Mouse (Mus musculus) right cerebral cortex, postnatal 36 days (tissue): ENCODE data around the gene Tbc1d16.
"Not testable (repeated sequence)": the region's sequence is repeated elsewhere in the genome, so short reads cannot be mapped to it uniquely, and the experiment has no call there.

Source experiments
- DNase-seq, 2 experiments: peaks; one replicate each; pipeline ENCODE4 v3.0.0; 2022; ENCODE audit warnings: low spot score in 2 of 2, mixed read lengths in 1 of 2

The Tbc1d16 gene

DNA sequence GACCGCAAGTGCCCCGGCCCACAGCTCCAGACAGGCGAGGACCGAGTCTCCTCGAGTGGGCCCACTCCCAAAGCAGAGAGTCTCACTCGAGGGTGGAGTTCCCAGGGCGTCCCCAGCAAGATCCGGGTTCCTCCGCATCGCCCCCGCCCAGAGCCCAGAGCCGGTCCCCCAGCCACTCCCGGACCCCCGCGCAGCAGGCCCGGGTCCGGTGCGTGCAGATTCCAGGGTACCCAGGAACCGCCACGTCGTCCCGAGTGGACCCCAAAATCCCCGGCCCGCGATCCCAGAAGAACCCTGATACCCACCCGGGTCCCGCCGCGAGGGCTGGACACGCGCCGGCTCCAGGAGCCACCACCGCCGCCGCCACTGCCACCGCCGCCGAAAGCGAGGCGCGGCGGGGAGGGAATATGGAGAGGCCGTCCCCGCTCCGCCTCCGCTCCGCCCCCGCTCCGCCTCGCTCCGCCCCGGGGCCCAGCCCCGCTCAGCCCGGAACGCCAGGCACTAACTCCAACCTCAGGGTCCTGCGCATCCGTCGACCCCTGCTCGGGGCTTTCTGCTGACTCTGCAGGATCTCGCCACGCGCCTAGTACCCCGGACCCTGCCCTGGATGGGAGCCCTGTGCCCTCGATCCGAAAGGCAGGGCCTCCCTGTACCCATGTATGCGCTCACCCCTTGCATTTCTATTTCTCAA, at the start of gene Tbc1d16, which contains the start of gene Ccdc40:
Gene Tbc1d16, minus strand, starts transcription at position 409 of the 691 bp plus-strand sequence.
Gene Ccdc40, plus strand, starts transcription at position 482 of the 691 bp plus-strand sequence.
- DNase-seq: no peak

DNA sequence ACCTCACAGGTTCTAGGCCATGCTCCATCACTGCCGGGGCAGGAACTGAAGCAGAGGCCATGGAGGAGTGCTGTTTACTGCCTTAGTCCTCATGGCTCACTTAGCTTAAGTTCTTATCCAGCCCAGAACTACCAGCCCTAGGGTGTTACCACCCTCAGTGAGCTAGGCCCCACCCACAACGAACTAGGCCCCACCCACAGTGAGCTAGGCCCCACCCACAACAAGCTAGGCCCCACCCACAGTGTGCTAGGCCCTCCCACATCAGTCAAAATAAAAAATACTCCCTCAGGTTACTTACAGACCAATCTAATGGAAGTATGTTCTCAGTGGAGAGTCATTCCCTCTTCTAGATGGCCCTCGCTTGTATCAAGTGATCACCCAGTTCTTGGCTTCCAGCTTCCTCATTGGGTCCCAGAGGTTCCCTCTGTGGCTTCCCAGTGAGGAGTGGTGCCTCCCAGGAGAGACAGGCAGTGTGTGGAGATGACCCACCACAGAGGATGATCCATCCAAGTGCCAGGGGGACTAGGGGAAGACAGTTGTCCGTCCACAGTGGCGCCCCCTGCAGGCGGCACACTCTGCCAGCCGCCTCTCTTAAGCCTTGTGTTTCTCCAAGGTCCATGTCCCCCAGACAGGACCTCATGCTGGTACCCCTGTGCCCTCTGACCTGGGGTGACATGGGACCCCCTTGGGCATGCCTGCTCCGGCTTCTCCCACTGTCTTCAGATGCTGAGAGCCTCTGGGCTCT, 45.1 kb upstream of the Tbc1d16 start:
- DNase-seq: no peak

- DNase-seq: not testable (repeated sequence)
These were observed 44.2 kb upstream of the Tbc1d16 start for GRCm38 (mm10) chr11:119272492-119272891.

- DNase-seq: peak; percentile 65 to 68
These were observed 40.4 kb upstream of the Tbc1d16 start for GRCm38 (mm10) chr11:119268557-119269195.

DNA sequence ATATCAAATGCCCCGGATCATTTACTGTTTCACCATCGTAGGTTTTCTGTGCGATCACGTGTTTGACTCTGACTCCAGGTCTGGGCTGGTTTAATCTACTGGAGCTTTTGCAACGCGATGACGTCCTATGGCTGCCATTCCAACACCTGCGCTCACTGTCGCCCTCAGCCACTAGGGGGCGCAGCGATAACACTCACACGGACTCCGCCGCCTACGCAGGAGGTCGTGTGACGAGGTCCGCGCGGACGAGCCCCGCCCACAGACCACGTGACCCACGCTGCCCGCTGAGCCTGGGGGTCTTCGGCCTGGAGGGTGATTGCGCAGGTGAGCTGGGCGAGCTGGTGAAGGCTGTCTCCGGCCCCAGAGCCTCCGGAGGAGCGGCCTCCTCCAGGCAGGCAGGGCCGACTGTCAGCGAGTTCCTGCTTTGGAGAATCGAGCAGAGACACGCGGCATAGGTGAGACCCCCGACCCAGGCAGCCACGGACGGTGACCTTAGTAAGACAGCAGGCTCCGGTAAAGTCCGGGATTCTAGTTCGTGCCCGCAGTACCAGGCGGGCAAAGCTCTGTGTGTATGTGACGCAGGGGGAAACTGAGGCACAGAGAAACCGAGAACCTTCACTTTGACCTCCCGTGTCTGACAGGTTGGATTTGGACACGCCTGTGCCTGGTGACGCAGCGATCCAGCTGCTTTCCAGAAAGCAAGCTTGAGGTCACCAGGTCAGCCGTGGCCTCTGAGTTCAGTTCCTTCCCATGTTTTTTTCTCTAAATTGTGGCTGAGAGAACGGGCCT, 39.7 kb upstream of the Tbc1d16 start, which contains the start of gene Gaa:
Gene Gaa, plus strand, starts transcription at position 120 of the 789 bp plus-strand sequence.
- peak; percentile 94 to 96 for DNase-seq

DNA sequence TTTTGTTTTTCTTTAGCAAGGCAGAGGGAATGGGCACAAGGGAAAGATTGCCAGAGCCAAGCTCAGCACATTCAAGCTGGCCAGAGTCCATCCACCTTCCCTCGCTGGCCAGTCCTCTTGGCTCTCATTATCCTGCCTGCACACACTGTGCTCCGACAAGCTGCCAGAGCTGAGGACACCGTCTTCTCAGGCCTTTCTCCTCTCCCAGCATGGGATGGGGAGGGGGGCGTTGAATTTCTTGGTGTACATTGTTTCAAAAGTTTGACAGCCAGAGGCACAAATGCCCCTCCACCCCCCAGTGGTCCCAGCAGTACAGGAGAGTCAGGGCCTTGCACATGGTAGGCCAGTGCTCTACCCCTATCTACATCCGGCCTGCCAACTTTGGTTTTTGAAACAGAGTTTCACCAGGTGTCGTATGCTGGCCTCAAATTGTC, 39.0 kb upstream of the Tbc1d16 start:
- DNase-seq: no peak

- DNase-seq: no peak
These were observed 37.5 kb upstream of the Tbc1d16 start for GRCm38 (mm10) chr11:119265811-119266210.

- DNase-seq: no peak
These were observed 36.1 kb upstream of the Tbc1d16 start for GRCm38 (mm10) chr11:119264413-119264812.

DNA sequence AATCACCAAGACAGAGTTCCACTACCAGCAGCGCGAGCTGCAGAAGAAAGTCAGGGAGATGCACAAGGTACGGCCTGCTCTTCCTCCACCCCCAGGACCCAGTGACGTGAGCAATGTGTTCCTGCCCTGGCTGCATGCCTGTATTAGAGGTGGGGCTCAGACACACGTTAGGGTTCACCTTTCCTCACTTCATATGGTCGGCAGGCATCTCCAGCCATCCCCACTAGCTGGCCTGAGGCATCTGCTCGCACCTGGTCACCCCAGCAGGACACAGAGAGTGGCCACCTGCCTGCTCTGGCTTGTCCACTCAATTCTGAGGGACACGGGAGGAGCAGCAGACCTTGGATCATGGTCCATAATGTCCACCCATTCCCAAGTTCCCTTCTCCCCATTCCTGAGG, 31.7 kb upstream of the Tbc1d16 start:
- DNase-seq: no peak

DNA sequence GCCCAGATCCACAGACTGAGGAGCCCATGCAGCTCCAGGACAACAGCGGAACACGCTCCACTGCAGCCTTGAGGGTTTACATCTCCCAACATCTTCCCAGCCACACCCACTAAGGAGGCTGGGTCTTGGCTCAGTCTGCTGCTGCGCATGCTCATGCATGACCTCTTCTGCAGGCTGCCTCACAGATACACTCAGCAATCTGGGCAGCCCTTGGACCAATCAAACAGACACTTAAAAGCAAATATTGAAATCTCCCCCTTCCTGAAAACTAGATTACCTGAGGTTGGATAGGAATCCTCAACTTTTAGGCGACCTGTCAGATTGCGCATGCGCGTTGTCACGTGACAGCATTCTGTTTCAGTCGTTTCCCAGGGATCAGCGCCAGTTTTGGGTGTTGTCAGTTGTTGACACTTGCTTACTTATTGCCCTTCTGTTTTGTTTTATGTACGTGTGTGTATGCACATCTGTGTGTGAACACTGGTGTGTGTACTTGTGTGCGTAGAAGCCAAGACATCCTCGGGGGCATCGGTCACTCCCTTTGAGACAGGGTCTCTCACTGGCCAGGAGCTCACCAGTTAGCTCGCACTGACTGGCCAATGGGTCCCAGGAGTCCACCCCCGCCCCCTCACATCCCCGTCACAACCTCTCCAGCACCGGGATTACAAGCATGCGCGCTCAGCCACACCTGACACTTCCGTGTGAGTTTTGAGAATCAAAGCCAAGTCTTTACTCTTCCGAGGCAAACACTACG, 30.4 kb upstream of the Tbc1d16 start:
- DNase-seq: peak; percentile 45 to 48

DNA sequence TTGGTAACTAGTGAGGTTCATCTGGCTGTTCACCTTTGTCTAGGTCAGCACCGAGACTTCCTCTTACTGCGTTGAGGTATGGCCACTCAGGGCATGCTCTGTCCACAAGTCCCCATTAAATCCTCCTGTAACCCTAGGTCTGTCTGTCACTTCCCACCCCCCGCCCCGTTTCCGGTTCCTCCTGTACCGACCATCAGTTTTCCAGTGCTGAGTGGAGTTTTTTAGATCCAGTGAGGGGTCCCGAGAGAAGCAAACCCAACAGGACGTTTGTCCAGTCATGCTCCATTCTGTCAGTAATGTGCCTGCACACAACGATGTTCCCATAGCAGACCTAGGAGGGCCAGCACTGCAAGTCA, 29.9 kb upstream of the Tbc1d16 start:
- no peak for DNase-seq

DNA sequence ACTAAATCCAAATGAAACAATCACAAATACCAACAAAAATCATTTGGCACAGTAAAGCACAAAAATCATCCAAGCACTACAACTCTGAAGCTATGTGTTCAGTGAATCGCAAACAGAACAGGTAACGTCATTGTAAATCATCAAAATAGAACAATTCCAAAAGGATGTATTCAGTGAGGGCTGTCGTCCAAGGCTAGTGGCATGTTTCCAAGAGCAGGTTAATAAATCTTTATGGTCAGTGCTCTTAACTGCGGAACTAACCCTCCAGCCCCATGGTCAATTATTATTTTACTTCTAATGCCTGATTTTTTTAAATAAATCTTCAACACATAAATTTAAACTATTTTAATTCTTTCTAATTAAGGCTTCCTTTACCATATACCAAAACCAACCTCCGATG, 28.3 kb upstream of the Tbc1d16 start:
- DNase-seq: not testable (repeated sequence)

DNA sequence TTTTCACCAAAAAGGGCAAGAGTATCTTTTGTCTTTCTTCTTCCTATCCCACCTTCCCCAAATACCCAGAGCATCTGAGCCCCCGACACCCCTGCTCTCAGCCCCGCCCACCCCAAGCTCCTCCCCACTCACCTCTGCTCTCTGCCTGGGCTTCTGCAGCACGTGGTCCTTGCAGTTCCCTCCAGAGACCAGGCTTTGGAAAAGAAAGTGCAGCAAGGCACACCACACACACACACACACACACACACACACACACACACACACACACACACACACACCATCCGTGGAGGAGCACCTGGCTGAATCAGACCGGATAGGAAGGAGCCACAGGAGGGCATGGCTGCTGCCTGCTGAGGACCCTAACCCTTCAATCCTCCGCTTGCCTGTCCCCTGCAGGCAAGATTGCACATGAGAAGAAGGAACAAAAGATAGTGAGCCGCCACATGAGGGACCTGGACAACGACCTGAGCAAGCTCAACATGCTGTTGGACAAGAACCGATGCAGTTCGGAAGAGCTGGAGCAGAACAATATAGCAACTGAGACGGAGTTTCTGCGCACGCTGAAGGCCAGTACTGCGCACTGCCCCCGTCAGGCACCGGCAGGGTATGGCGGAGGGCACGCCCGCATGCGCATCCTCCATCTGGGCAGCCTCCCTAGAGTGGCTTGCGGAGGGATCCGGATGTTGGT, 24.7 kb upstream of the Tbc1d16 start:
- DNase-seq: no peak

GRCm38 (mm10) chr11:119250998-119251397, 22.7 kb upstream of the Tbc1d16 start:
- no peak for DNase-seq

GRCm38 (mm10) chr11:119249011-119249410, 20.7 kb upstream of the Tbc1d16 start:
- no peak for DNase-seq

- not testable (repeated sequence) for DNase-seq
These were observed 17.2 kb upstream of the Tbc1d16 start for GRCm38 (mm10) chr11:119245543-119245942.

- DNase-seq: no peak
These were observed 11.2 kb upstream of the Tbc1d16 start for GRCm38 (mm10) chr11:119239480-119239879.

- no peak for DNase-seq
These were observed 10.0 kb upstream of the Tbc1d16 start for GRCm38 (mm10) chr11:119238305-119238721.

GRCm38 (mm10) chr11:119237568-119238304, 9.4 kb upstream of the Tbc1d16 start:
- no peak for DNase-seq

GRCm38 (mm10) chr11:119237007-119237406, 8.7 kb upstream of the Tbc1d16 start:
- DNase-seq: no peak
